Mouse (Mus musculus) urinary bladder, postnatal 14 days (tissue): ENCODE results near the gene Ugt1a9.
"Not testable (repeated sequence)": the region's sequence is repeated elsewhere in the genome, so short reads cannot be mapped to it uniquely, and the experiment has no call there.

ENCODE experiments used
- DNase-seq: peaks from one replicate; pipeline ENCODE4 v3.0.0; 2021; ENCODE audit warnings: low spot score

Gene Ugt1a9

DNA sequence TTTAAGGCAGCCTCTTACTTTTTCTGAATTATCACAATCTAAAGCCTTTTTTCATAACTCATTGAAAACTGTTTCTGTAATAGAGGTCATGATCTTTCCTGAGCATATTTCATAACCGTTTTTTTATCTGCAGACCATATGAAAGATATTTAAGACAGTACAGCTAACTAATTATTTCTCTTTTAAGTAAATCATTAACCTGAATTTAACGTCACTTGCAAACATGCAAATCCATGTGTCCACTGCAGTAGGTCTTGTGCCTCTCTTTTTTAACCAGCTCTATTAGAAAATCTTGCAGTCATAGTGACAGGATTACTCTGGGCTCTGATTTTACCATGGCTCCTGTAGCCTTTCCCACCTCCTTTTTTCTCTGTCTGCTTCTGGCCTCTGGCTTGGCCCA, at the start of gene Ugt1a9:
TSS of gene Ugt1a9 (plus strand) at position 306 of the 400 bp plus-strand sequence.
- DNase-seq: no peak

DNA sequence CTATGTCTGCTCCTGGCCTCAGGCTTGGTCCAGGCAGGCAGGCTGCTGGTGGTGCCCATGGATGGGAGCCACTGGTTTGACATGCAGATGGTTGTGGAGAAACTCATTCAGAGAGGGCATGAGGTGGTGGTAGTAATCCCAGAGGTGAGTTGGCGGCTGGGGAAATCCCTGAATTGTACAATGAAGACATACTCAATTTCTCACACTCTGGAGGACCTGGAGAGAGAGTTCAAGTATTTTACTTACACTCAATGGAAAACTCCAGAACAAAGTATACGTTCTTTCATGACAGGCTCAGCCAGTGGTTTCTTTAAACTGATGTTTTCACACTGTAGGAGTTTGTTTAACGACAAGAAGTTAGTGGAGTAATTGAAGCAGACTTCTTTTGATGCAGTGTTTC, 45.4 kb upstream of the Ugt1a9 start:
- not testable (repeated sequence) for DNase-seq

- not testable (repeated sequence) for DNase-seq
Observed at GRCm38 (mm10) chr1:88043044-88043443, 27.6 kb upstream of the Ugt1a9 start.

DNA sequence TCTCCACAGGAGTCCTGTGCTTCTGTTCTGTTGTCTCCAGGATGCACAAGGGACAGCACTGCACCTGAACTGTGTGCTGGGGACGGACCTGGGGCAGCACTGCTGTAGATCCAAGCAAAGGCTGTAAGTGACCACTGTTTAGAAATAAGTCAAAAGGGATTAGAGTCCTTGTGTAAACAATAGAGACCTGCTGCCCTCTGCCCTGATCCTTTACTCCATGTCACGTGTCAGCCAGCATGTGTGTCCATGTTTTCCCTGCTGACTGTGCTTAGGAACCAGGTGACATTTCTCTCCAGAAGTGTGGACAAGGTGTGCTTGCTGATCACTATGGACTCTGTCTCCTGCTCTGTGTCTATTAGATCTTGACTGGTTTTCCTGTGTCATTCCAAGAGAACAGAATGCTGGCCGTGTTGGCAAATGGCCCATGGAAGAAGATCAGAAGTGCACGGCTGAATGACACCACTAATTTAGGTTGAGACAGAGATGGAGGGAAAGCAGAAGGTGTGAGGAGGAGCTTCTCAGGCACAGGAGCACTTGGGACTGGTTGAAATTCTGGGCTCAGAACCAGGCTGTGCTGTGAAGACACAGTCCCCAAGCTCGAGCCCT, 25.7 kb upstream of the Ugt1a9 start:
- DNase-seq: not testable (repeated sequence)

DNA sequence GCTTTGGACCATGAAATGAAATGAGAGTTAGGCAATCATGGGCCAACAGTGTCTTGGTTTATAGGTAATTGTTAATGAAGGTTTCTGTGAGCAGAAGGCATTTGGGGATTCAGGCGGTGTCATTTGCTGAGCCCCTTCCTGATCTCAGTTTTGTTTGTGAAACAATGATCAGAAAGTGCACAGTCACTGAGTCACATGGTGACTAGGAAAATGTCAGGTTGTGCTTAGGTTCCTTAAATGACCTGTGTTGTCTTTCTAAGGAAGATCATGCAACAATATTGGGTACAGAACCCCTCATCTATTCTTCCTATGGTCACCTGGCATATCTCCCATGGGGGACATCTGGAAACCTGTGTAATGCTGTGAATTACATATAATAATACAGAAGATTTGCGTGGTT, 23.2 kb upstream of the Ugt1a9 start:
- not testable (repeated sequence) for DNase-seq

DNA sequence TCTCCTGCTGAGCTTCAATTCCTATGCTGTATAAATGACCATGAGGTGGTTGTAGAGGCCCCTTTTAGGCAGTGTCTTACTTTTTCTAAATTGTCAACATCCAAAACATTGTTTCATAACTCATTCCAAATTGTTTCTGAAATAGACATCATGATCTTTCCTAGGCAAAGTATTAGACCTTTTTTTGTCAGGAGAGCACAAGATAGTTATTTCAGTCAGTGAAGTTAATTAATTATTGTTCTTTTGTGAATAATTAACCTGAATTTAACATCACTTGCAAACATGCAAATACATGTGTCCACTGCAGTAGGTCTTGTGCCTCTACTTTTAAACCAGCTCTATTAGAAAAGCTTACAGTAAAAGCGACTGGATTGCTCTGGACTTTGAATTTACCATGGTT, 15.5 kb upstream of the Ugt1a9 start, which contains the start of gene Ugt1a10:
TSS of gene Ugt1a10 (plus strand) at position 301 of the 400 bp plus-strand sequence.
- DNase-seq: no peak

DNA sequence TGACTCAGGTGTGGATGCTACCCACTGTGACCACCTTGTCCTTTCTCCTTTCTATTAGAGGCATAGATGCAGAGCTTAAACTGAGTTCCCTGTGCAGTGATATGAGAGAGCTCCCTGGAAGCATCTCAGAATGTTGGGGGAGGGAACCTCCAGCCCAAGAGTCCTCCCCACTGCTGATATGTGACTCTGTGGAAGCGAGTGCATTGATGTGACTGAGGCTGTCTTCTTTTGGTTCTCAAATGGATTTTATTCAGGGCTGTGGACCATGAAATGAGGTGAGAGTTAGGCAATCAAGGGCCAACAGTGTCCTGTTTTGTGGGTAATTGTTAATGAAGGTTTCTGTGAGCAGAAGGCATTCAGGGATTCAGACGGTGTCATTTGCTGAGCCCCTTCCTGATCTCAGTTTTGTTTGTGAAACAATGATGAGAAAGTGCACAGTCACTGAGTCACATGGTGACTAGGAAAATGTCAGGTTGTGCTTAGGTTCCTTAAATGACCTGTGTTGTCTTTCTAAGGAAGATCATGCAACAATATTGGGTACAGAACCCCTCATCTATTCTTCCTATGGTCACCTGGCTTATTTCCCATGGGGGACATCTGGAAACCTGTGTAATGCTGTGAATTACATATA, 4.0 kb upstream of the Ugt1a9 start:
- DNase-seq: not testable (repeated sequence)

GRCm38 (mm10) chr1:88070902-88071301, 302 bp downstream of the Ugt1a9 start:
- no peak for DNase-seq

GRCm38 (mm10) chr1:88074471-88074870, 3.9 kb downstream of the Ugt1a9 start:
- DNase-seq: no peak

DNA sequence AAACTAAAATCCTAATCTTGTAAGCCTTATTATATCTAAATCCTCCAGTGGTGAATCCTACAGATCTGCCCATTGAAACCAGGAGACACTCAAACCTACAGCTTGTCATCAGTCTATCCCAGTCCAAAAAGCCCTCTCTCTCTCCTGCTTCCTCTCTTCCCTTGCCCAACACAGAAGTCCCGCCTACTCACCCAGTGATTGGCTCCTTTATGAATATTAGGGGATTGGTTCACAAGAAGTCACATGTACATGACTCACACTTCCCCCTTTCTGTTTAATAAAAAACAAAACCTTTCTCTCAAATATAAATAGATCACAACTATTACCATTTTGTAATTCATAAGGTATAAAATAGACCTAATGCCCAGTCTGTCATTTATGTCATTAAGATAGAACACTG, 6.5 kb downstream of the Ugt1a9 start:
- no peak for DNase-seq

- DNase-seq: no peak
Observed at GRCm38 (mm10) chr1:88081670-88082069, 11.1 kb downstream of the Ugt1a9 start.

DNA sequence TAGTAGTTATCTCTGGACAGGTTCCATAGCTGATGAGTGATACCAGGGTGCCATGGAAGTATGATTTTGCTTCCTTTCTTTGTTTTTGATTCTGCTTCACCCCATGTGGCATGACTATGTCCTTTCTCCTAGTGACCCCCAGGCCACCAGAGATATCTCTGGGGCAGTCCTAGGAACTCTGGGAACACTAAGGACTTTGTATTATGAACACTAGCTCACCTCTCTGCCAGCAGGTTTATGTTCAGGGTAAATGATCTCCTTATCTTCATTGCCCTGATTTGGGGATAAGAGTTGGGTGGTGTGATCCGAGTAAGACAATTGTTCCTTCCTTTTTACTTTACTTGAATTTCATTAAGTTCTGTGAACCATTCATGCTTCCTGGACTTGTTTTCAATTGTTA, 15.5 kb downstream of the Ugt1a9 start:
- no peak for DNase-seq

DNA sequence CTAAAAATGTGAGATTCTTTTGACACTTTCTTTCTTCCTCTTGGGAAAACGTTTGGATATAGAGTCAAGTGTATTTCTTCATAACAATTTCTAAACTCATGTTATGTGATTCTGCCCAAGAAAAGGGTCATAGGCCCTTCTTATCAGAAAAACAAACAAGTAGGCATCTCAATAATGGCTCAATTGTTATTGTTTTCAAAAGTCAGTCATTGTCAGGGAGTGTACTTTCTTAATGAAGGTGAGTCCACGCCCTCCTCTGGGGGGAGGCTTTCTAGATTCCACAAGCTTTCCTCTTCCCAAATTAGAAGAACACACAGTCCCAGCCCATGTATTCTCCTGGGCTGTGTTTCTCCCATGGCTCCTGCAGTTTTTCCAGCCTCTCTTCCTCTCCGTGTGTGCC, 16.9 kb downstream of the Ugt1a9 start, which contains the start of gene Ugt1a8:
TSS of gene Ugt1a8 (plus strand) at position 301 of the 400 bp plus-strand sequence.
- DNase-seq: no peak

GRCm38 (mm10) chr1:88092341-88092740, 21.7 kb downstream of the Ugt1a9 start:
- DNase-seq: no peak

- DNase-seq: not testable (repeated sequence)
Observed at GRCm38 (mm10) chr1:88094270-88094676, 23.7 kb downstream of the Ugt1a9 start.

GRCm38 (mm10) chr1:88094941-88095492, 24.4 kb downstream of the Ugt1a9 start, which contains the start of gene Ugt1a7c:
TSS of gene Ugt1a7c (plus strand) at chr1:88095062.
- DNase-seq: peak; percentile 57

GRCm38 (mm10) chr1:88098546-88098945, 27.9 kb downstream of the Ugt1a9 start:
- peak; percentile 35 for DNase-seq

DNA sequence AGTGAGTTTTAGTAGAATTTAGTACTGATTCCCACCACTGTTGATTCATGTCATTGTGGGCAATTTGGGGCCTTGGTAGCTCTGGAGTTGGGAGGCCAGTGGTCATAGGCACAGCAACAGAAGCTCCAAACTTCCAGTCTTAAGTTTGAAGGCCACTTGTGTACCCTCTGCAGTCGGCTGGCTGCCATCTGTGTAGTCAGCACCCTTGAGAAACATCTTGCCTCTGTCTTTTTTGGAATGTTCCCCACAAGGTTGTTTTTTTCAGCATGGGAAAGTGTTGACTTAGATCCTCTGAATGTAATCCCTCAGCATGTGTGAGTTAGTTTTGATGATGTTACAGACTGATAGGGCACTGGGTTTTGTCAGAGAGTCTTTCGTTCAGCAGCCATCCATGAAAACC, 29.1 kb downstream of the Ugt1a9 start:
- not testable (repeated sequence) for DNase-seq

- DNase-seq: peak; percentile 56
Observed at GRCm38 (mm10) chr1:88103019-88103418, 32.4 kb downstream of the Ugt1a9 start, which contains the start of gene Ugt1a6b. TSS of gene Ugt1a6b (plus strand) at chr1:88103252.

GRCm38 (mm10) chr1:88103697-88104468, 33.3 kb downstream of the Ugt1a9 start:
- DNase-seq: not testable (repeated sequence)

DNA sequence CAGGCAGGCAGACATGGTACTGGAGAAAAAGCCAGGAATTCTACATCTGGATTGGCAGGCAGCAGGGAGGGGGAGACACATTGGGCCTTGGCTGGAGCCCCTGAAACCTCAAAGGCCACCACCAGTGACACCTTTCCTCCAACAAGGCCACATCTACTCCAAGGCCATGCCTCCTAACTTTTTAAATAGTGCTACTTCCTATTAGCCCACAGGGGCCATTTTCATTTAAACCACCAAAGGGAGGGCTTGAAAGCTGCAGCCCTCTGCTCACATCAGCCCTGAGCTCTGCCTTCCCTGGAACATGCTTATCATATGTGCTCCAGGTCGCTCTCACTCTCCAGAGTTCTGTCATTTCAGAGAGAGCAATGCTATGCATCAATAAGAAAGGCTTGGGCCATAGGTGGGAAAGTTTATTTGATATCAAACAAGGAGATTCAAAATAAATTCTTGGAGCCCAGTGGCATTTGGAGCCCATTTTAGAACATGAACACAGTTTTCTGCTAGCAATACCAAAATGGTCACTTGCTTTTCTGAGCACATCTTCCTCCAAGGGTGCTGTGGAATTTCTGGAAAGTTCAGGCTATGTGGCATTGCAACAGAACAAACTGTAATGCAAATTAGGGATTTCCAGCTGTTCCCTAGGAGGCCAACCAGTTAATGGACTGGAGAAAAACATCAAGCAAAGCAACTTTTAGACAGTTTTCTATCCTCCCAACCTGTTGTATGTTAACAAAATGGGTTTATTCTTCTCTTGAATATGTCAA, 34.2 kb downstream of the Ugt1a9 start:
- no peak for DNase-seq

- no peak for DNase-seq
Observed at GRCm38 (mm10) chr1:88105656-88106055, 35.1 kb downstream of the Ugt1a9 start.
